Mouse (Mus musculus): ENCODE data around the gene Cpsf3.

Gene Cpsf3

GRCm38 (mm10) chr12:21289651-21290050, 4.5 kb downstream of the Cpsf3 start:
- no peak for DNase-seq (ENCODE audit: low spot score)

GRCm38 (mm10) chr12:21298856-21299255, 13.7 kb downstream of the Cpsf3 start:
- no peak for DNase-seq (ENCODE audit: low spot score)

GRCm38 (mm10) chr12:21301324-21301723, 16.1 kb downstream of the Cpsf3 start:
- DNase-seq (ENCODE audit: low spot score), result no peak

- DNase-seq (ENCODE audit: low spot score), result no peak
Observed at GRCm38 (mm10) chr12:21301932-21302331, 16.7 kb downstream of the Cpsf3 start.

GRCm38 (mm10) chr12:21302361-21302783, 17.2 kb downstream of the Cpsf3 start:
- no peak for DNase-seq (ENCODE audit: low spot score)

GRCm38 (mm10) chr12:21305741-21306140, 20.6 kb downstream of the Cpsf3 start:
- no peak for DNase-seq (ENCODE audit: low spot score)

- DNase-seq (ENCODE audit: low spot score), result no peak
Observed at GRCm38 (mm10) chr12:21306721-21307120, 21.5 kb downstream of the Cpsf3 start.

GRCm38 (mm10) chr12:21312201-21312600, 27.0 kb downstream of the Cpsf3 start:
- no peak for DNase-seq (ENCODE audit: low spot score)

GRCm38 (mm10) chr12:21315923-21316868, 31.0 kb downstream of the Cpsf3 start, which contains the start of gene Iah1:
Iah1 (plus strand) TSS chr12:21316389.
- peak; percentile 76 for DNase-seq (ENCODE audit: low spot score)

GRCm38 (mm10) chr12:21316869-21317265, 31.7 kb downstream of the Cpsf3 start:
- DNase-seq (ENCODE audit: low spot score), result peak; percentile 73

- DNase-seq (ENCODE audit: low spot score), result peak; percentile 74
Observed at GRCm38 (mm10) chr12:21318143-21318895, 33.1 kb downstream of the Cpsf3 start.

GRCm38 (mm10) chr12:21320317-21320716, 35.1 kb downstream of the Cpsf3 start:
- DNase-seq (ENCODE audit: low spot score), result no peak

- no peak for DNase-seq (ENCODE audit: low spot score)
Observed at GRCm38 (mm10) chr12:21321170-21321569, 36.0 kb downstream of the Cpsf3 start.

- DNase-seq (ENCODE audit: low spot score), result no peak
Observed at GRCm38 (mm10) chr12:21322296-21322695, 37.1 kb downstream of the Cpsf3 start.

GRCm38 (mm10) chr12:21322856-21323255, 37.7 kb downstream of the Cpsf3 start:
- DNase-seq (ENCODE audit: low spot score), result no peak

GRCm38 (mm10) chr12:21324101-21324500, 38.9 kb downstream of the Cpsf3 start:
- no peak for DNase-seq (ENCODE audit: low spot score)

GRCm38 (mm10) chr12:21325266-21325665, 40.1 kb downstream of the Cpsf3 start:
- DNase-seq (ENCODE audit: low spot score), result no peak

GRCm38 (mm10) chr12:21326325-21326724, 41.1 kb downstream of the Cpsf3 start:
- DNase-seq (ENCODE audit: low spot score), result peak; percentile 95

- no peak for DNase-seq (ENCODE audit: low spot score)
Observed at GRCm38 (mm10) chr12:21329661-21330400, 44.6 kb downstream of the Cpsf3 start.

- DNase-seq (ENCODE audit: low spot score), result no peak
Observed at GRCm38 (mm10) chr12:21330961-21331576, 45.9 kb downstream of the Cpsf3 start.

GRCm38 (mm10) chr12:21331711-21332110, 46.5 kb downstream of the Cpsf3 start:
- DNase-seq (ENCODE audit: low spot score), result no peak

- no peak for DNase-seq (ENCODE audit: low spot score)
Observed at GRCm38 (mm10) chr12:21333021-21333420, 47.8 kb downstream of the Cpsf3 start.
